Mouse (Mus musculus) adrenal gland, postnatal 10 days (tissue): Measurements from ENCODE around the gene P3h4. TPM values are rescaled to one million over a fixed set of nuclear protein-coding genes. Genes with fewer than 3 reads are reported as not detected.

ENCODE experiments used
- DNase-seq: peaks from one replicate; pipeline ENCODE4 v3.0.0; 2021; ENCODE audit warnings: mixed read lengths
- long read RNA-seq, 2 experiments: library from polyadenylated mRNA; stranded (forward); transcript quantifications; one replicate each; pipeline ENCODE4 v2.0.0; 2021
- total RNA-seq, 2 experiments: library from RNA; stranded (reverse); gene quantifications; 2 replicates each; pipeline ENCODE4 v1.2.3; 2021

The P3h4 gene
- 10 to 100 TPM; 29.4 to 30.1 TPM for total RNA-seq
- long read RNA-seq, experiment 1, transcript P3h4-201 (8 exons, 2,178 nt) = major isoform, 116 of 147 reads
- long read RNA-seq, experiment 1, partial matches to known transcripts = 16 of 147 reads
- long read RNA-seq, experiment 1, other reads (novel, unspliced or antisense) = 15 of 147 reads
- long read RNA-seq, experiment 2, transcript P3h4-201 (8 exons, 2,178 nt) = major isoform, 52 of 66 reads
- long read RNA-seq, experiment 2, partial matches to known transcripts = 8 of 66 reads
- long read RNA-seq, experiment 2, other reads (novel, unspliced or antisense) = 6 of 66 reads

DNA sequence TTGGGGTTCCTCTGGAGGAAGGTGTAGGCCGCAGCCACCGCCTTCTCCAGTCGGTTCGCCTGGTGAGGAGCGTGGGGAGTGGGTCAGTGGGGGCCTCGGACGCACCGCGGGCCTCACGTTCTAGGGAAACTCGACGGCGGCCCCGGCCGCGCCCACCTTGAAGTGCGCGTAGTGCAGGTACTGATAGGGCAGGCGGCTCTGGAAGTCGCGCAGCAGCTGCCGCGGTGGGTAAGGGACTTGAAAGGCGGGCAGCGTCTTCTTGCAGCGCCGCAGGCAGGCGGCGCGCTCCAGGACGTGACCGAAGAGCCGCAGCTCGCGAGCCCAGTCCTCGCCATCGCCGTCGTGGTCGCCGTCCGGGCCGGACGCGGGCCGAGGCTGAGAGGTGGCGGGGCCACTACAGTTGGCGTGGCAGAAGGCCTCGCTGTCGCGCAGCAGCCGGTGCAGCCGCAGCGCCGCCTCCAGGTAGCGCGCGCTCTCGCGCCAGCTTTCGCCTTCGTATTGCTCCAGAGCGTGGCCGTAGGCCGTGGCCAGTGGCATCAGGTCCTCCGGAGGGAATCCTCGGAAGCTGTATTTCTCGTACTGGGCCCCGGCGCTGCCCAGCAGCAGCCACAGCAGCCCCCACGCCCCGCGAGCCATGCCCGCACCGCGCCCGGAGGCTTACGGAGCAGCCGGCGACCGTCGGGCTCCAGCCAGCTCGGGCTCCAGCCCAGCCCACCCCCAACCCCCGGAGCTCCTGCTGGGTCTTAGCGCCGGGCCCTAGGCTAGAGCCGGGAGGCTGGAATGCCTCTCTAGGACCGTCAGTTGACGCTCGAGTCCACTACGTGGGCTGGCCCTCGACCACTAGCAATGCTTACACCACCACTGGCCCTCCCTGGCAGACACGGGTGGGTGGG is at the start of gene P3h4:
Gene P3h4, minus strand, starts transcription at position 816 of the 893 bp plus-strand sequence.
- peak; percentile 90 for DNase-seq

DNA sequence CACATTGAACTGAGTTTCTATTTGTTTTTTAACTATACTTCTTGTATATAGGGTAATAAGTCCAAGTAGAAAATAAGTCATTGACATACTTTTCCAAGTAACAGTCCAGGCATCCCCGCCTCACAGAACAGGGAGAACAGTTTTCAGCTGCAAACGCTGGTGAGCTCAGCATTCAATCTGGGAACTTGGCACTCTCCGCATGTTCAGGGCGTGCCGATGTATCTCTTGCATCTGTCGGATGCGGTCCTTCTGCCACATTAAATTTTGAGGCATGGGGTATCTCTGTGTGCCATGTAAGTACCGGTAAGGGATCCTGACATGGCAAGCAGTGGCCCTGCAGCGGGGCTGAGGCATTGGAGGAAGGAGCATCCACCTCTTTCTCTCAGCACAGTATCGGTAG is 48.1 kb upstream of the P3h4 start:
- no peak for DNase-seq

DNA sequence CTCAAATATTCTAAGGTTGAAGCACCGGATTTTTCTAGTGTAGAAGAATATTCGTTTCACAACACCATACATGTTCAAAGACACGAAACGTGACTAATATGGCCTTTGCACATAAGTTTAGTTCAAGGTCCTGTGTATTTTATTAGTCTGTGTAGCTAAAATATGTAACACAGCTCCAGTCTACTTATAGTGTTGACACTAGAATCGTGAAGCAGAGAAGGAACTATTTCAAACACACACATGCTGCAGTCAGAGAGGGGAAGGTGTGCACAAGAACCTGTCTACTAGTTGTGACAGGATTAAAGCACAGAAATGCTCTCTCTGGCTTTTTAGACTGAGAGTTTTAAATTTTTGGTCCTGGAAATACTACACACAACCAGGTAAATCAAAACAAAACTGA is 43.1 kb upstream of the P3h4 start:
- no peak for DNase-seq

- no peak for DNase-seq
Observed at GRCm38 (mm10) chr11:100457247-100457646, 42.6 kb upstream of the P3h4 start.

DNA sequence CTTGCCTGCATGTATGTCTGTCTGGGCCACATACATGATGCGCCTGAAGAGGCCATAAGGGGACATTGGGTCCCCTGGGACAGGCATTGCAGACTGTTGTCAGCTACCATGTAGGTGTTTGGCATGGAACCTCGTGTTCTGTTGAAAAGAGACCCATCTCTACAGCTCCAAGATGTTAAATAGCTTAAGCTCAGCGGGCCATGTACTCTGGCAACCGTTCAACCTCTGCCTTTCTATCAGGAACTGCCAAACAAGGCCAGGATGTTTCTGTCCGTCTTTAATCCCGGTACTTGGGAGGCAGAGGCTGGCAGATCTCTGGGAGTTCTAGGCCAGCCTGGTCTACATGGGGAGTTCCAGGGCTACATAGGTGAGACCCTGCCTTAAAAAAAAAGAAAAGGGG is 28.0 kb upstream of the P3h4 start:
- DNase-seq = no peak

DNA sequence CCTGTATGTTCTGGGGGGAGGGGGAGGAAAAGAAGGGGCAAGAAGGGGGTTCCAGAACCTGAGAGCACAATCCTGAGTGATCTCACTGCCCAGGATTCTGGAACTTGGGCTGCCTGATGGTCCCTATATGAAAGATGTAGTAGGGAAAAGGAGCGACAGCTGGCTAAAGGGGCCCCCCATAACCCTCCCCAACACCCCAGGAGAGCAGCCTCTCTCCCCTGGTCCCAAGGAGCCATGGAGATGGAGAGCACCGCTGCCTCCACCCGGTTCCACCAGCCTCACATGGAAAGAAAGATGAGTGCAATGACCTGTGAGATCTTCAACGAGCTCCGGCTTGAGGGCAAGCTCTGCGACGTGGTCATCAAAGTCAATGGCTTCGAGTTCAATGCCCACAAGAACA is 27.2 kb upstream of the P3h4 start, which contains the start of the genes Nt5c3b and Klhl10:
Gene Nt5c3b, minus strand, starts transcription at position 12 of the 400 bp plus-strand sequence.
Gene Klhl10, plus strand, starts transcription at position 121 of the 400 bp plus-strand sequence.
- DNase-seq = no peak

DNA sequence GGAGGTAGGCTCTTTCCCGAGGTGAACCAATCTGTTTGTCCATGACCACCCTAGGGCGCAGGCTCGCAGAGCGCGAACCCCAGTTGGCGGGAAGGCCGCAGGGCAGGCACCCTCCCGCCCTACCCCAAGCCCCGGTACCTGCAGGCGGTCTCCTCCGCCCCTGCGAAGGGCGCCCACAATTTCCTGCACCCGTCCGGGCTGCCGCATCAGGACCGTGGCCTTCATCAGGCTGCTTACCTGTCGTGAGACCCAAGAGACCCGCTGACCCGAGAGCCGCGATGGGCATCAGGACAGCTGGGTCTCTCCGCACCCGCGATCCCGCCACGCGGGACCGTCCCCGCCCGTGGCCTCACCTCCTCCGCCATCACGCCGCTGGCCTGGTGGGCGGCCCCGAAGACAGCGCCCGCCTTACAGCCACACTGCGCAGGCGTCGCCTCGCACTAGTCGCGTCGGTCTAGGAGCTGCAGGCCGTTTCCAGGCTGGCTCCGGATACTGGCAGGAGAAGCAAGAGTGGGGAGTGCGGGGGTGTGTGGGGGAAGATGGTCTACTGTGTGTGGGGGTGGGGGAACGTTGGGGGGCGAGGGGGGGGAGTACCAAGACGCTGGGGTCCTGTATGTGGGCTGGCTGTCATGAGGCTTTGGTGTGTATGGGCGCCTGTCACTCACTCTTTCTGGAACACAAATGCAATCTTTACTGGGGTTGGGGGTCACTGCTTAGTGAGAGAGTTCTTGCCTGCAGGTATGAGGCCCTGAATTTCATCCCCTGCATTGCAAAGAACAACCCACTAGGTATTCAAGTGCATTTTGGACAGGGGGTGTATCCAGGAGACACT is 26.3 kb upstream of the P3h4 start:
- peak; percentile 93 for DNase-seq

DNA sequence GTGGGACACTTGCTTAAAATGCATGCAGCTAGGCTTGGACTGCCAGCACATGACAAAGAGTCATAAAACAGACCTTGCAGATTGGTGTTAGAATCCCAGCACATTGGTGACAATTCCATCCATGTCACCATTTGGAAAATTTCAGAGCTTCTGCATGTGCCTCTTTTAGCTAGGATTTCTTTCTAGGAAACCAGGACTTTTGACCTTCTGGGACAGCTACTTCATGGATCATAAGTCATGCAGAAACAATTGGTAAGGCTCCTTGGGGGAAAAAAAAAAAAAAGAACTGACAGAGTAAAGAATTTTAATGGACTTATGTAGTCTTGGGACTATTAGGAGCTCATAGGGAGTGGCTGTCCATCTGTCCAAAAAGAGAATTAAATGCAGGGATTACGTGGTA is 23.3 kb upstream of the P3h4 start:
- DNase-seq = no peak

DNA sequence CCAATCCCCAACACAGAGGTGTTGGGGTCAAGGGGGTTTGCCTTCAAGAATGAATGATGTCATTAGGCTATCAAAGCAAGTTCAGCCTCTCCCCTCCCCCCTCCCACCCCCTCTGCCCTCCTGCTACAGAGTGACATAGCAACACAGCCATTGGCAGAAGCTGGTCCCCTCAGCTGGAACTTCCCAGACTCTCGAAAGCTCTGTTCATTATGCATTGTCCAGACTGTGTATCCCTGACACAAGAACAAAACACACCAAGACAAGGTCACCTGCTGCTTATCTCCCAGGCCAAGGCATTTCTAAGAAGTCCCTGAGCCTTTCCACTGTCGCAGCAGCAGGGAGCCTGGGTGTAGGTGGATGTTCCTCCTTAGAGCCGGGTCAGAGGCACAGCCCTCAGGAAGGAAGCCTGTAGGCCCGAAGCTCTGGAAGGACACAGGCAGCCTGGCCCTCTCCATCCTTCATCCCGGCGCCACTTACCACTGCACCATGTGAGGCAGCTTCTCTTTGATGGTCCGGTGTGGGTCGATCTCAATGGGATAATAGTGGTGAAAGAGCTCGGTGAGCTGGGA is 21.1 kb upstream of the P3h4 start:
- no peak for DNase-seq

GRCm38 (mm10) chr11:100432002-100432401 is 17.4 kb upstream of the P3h4 start:
- no peak for DNase-seq

DNA sequence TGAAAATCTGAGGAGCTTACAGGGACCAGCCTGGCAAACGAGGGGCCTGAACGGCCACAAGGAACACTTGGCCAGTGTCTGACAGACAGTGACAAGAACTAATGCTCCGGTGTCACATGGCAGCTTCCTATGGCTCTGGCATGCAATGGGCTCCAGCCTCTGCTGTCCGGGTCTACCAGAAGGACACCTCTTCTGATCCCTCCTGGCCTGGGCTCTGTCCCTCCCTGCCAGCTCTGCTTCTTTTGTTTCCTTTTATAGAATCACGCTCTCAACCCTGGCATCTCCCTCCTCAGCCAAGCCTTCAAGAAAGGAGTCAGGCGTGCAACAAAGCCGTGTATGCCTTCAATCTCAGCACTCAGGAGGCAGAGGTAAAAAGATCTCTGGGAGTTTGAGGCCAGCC is 15.4 kb upstream of the P3h4 start:
- DNase-seq = no peak

- DNase-seq = peak; percentile 85
Observed at GRCm38 (mm10) chr11:100428612-100429199, 14.1 kb upstream of the P3h4 start.

DNA sequence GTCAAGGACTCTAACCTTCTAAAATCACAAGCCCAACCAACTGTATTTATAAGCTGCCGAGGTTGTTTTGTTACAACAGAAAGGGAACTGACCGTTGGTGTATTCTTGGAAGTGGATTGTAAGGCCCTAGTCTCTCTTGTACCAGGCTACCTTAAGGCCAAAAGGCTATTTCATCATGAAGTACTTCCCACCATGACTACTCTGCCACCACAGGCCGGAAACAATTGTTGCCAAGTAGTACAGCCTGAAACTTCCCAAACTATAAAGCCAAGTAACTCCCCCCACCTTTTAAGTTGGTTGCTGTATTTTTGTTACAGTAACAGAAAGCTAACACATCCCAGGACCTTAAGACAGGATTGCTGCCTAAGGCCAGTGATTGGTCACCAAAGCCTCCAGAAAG is 12.2 kb upstream of the P3h4 start:
- no peak for DNase-seq

- peak; percentile 86 for DNase-seq
Observed at GRCm38 (mm10) chr11:100425851-100426250, 11.2 kb upstream of the P3h4 start.

DNA sequence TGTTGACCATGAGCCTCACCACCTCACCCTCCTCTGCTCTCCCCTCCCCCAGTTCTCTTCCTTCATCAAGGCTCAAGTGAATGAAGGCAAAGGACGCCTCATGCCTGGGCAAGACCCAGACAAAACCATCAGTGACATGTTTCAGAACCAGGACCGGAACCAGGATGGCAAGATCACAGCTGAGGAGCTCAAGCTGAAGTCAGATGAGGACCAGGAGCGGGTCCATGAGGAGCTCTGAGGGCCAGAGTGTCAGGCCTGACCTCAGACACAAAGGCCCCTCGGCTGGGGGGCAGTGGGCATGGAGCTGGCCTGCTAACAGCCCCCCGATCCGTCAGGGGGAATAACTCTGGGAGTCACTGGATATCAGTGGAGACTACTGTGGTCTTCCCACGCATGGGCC is 9.2 kb upstream of the P3h4 start:
- DNase-seq = no peak

GRCm38 (mm10) chr11:100421537-100421936 is 6.9 kb upstream of the P3h4 start:
- no peak for DNase-seq

DNA sequence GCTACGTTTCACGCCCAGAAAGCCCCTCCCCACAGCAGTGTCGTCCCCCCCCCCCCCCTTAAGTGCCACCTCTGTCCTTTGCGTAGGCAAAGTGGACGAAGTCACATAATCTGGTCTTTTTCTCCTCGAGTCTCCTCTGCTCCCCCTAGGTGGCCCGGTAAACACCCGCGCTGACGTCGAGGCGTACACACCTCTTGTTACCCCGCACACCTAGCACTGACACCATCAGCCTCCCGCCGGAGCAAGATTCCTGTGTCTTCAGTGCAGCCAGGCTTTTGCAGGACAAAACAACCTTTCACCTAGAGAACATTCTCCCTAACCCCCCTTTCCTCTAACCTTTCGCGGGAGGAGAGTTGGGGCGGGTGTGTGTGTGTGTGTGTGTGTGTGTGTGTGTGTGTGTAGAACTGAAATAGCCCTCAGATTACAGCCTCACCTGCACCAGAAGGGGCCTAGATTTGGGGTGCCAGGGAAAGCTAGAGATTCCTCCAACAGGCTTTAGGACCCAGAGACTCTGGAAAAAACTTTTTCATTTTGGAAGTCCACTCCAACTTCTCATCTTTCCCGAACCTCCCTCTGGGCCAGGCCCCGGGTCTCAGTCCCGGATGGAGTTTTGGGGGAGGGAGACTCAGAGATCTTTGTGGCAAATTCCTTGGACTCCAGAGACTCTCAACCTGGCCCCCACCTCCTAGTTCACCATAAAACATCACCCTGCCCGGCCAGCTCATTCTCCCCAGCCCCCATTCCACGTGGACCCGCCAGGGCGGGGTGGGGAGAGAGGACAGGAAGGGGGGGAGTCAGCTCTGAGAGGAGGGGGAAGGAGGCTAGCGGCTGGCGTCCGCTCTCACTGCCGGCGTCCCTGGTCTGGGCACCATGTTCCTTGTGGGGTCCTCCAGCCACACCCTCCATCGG is 532 bp upstream of the P3h4 start, which contains the start of gene Fkbp10:
Gene Fkbp10, plus strand, starts transcription at position 784 of the 909 bp plus-strand sequence.
- DNase-seq = peak; percentile 81

DNA sequence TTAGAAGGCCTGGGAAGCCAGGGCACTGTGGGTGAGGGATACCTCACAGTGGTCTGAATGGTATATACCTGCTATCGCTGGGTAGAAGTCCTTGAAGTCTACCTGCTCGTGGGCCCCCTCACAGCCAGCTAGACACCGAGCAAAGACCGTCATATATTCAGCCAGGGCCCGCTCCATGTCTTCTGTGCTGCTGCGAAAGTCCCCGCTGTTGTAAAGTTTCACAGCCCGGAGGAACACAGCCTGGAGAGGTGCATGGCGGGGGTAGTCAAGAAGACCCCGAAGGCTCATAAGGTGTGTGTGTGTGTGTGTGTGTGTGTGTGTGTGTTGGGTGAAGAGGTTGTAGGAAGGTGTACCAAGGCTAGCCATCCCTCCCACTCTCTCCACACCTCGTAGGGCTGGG is 1.1 kb downstream of the P3h4 start:
- no peak for DNase-seq

DNA sequence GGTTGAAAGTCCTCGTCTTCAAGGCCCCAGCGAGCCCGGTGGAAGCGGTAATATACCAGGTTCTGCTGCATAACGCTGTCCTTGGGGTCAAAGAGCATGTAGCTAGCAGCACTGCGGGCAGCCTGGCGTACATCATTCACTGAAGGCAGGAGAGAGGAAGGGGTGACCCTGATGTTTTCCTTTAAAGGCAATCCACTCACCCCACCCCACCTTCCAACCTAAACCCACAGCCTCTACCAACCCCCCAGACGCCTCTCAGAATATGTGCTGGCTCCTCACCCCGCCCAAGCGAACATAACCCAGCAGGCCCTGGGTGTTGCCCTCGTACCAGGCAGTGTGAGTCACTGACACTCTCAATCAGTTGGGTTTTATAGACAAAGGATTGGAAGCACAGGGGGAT is 2.9 kb downstream of the P3h4 start:
- DNase-seq = no peak

DNA sequence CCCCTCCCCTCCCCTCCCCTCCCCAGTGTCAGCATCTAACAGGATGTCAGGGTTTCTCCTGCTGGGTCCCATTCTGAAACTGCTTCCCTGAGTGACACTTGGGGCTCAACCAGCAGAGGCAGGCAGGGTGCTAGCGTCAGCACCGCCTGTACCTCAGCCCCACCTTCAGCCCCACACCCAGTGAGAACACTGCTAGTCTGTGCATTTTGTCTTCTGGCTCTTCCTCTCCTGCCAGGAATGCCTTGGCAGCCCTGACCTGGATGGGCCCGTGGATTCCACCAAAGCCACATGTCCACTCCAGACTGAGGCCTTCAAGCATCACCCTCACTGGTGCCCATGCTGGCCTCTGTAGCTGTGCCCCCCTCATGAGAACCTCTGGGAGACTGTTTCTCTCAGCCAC is 5.0 kb downstream of the P3h4 start:
- no peak for DNase-seq
